Mouse (Mus musculus) MEL (cell line): Measurements from ENCODE around the gene Ncoa5.

ENCODE experiments used
- CTCF ChIP-seq, 3 experiments: IDR thresholded peaks in 2 of 3; conservative IDR thresholded peaks in 1 of 3; 2 replicates each; pipeline ENCODE4 v1.5.1; 2011 to 2012; ENCODE audit warnings: low read length in 3 of 3, low read depth in 2 of 3, mild to moderate bottlenecking in 2 of 3, improper control_type of control experiment in 1 of 3, inconsistent platforms in 1 of 3, mixed read lengths in 1 of 3, moderate library complexity in 1 of 3; ENCODE audit not compliant: control insufficient read depth in 1 of 3, insufficient read depth in 1 of 3, poor library complexity in 1 of 3, severe bottlenecking in 1 of 3
- EP300 ChIP-seq, 2 experiments: IDR thresholded peaks; 2 replicates each; pipeline ENCODE4 v1.6.1; 2011; ENCODE audit warnings: improper control_type of control experiment in 2 of 2, low read length in 2 of 2, low read depth in 1 of 2, mild to moderate bottlenecking in 1 of 2
- TCF12 ChIP-seq: IDR thresholded peaks from 2 replicates; pipeline ENCODE4 v1.6.1; 2014; ENCODE audit warnings: low read depth, mild to moderate bottlenecking, inconsistent platforms, low read length, improper control_type of control experiment, moderate library complexity
- USF1 ChIP-seq: IDR thresholded peaks from 2 replicates; pipeline ENCODE4 v1.6.1; 2014; ENCODE audit warnings: low read depth, mild to moderate bottlenecking, inconsistent platforms, low read length, improper control_type of control experiment, moderate library complexity

- TF ChIP-seq CTCF (IDR thresholded peaks at IDR 0.05 in 2 of 3, conservative IDR thresholded peaks at IDR 0.05 in 1 of 3; ENCODE audit: control insufficient read depth in 1 of 3, insufficient read depth in 1 of 3, low read depth in 2 of 3, low read length in 3 of 3, poor library complexity in 1 of 3, severe bottlenecking in 1 of 3) (no peak), USF1 (no peak), EP300 (IDR thresholded peaks at IDR 0.05; ENCODE audit: low read depth in 1 of 2, low read length in 2 of 2) (no peak), TCF12 (no peak)
These were observed 14.4 kb upstream of the Ncoa5 start for GRCm38 (mm10) chr2:165049044-165049443.
